Mouse (Mus musculus) NIH3T3 (cell line): Measurements from ENCODE around the gene Mmp17.
"Not testable (repeated sequence)": the region's sequence is repeated elsewhere in the genome, so short reads cannot be mapped to it uniquely, and the experiment has no call there.

ENCODE experiments used
- DNase-seq: peaks from one replicate; pipeline ENCODE4 v3.0.0-alpha.2; 2012; ENCODE audit warnings: low read depth

Mmp17 gene

DNA sequence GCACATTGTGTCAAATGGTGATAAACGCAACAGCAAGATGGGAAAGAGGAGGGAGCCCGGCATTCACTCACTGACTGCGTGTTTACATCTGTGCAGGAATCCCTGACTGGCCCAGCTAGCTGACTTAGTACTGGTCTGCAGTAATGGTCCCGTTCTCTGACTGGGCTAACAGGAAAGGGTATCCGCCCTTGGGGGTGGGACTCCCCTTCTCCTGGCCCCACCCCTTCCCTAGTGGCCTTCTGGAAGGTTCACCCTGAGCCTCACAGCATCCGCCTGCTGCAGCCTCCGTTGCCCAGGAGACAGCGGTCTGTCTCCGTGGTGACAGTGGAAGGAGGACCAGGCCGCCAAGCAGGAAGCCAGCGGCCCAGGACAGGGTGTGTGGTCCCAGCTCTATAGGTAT is 6.9 kb downstream of the Mmp17 start:
- DNase-seq: no peak

DNA sequence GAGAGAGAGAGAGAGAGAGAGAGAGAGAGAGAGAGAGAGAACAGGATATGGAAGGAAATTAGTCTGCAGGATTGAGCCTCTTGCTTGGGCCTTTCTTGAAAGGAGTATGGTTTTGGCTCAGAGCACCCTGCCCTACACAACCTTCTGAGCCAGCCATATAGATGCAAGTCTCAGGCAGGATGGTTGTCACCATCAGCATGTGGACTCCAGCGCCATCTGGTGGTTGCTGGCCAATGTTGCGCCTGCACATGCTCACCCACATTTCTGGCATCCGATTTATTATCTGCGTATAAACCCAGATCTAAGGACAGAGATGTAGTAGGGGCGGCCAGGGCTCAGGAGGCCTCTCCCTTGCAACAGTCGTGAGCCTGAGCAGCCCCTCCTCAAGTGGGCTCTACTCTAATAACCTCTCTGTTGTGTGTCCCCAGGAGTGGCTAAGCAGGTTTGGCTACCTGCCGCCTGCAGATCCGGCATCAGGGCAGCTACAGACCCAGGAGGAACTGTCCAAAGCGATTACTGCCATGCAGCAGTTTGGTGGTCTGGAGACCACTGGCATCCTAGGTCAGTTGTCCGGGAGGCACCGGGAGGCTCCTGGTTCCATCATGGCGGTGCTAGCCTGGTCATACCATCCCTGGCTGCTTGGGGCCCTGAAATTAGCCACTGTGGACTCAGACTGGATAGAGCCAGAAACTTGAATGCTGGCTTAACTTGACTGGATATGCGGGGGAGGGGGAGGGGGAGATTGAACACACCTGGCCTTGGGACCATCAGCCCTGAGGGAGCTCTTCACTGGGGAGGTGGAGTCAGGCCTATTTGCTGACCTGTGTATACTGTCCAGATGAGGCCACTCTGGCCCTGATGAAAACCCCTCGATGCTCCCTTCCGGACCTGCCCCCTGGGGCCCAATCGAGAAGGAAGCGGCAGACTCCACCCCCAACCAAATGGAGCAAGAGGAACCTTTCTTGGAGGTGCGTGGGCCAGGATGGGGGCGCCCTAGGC is 10.4 kb downstream of the Mmp17 start:
- peak; percentile 91 for DNase-seq

DNA sequence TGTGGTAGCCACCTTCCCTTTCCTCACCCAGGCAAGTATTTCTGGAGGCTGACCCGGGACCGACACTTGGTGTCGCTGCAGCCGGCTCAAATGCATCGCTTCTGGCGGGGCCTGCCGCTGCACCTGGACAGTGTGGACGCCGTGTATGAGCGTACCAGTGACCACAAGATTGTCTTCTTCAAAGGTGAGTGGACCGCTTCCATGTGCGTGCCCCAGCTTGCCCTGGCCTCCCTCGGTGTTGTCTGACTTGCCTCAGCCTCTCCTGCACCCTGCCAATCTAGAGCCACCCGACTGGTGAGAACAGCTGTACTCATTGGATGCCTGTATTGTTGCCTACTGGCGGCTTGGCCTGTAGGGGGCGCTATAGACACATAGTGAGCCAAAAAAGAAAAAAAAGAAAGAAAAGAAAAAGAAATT is 18.1 kb downstream of the Mmp17 start:
- DNase-seq: no peak

DNA sequence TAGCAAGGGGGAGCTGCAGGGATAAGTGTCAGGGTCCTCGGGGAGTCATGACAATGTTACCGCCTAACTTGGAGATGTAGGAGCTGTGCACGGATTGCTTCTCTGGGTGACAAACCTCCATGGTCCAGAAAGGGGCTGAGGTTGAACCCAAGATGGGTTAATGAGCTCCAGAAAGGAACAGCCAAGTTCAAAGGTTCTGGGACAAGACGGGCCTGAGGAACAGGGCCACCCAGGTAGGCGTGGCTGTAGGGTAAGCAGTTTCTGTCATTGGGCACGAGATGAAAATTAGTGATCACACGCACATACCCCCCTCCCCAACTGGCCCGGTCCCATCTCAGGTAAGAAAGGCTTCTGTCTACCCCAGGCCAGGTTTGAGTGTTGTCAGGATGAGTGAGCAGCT is 23.5 kb downstream of the Mmp17 start:
- DNase-seq: no peak

DNA sequence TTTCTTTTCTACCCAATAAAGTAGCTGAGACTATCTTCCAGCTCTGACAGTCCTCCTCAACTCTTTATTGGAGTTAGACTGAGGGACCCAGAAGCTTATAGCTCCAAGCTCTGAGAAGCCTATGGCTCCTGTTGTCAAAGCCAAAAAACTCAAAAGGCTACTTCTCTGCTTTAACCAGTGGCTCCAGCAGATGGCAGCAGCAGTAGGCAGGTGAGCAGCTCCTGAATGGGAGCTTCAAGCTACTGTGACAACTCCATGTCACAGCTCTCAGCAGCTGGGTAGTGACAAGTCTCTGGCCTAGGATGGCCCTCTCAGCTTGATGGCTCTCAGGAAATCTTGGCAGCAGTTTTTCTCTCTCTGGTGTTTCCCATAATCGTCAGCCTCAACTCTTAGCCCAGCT is 27.1 kb downstream of the Mmp17 start:
- peak; percentile 82 for DNase-seq

DNA sequence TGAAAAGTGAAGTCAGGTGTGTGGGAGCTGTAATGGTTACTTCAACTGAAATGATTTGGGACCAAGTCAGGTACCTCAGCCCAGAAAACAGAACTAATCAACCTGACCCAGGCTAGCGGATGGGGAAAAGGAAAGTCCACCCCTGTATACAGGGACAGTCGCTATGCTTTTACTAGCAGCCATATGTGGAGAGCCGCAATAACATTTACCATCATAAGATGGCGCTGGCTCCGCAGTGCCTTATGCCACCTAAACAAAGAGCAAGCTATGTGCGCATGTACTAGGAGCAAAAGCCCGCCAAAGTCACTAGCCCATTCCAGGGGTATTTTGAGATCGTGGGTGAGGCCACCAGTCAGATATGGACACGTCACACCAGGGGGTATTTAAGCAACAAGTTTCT is 36.6 kb downstream of the Mmp17 start:
- not testable (repeated sequence) for DNase-seq

DNA sequence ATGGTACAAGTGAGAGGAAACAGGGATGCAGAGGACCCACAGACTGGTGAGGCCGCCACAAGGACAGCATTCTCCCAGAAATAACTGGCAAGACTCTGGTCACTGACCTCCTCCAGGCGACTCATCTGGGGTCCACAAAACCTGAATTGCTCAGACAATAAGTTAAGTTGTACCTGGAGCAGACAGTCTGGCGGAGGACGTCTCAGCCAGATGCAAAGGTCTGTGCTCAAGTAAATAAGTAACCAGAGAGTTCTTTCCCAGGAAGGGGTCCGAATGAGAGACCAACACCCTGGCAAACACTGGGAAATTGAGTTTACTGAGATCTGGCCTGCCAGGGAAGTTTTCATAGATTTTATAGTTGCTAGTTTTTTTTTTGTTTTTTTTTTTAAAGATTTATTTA is 37.4 kb downstream of the Mmp17 start:
- DNase-seq: no peak

DNA sequence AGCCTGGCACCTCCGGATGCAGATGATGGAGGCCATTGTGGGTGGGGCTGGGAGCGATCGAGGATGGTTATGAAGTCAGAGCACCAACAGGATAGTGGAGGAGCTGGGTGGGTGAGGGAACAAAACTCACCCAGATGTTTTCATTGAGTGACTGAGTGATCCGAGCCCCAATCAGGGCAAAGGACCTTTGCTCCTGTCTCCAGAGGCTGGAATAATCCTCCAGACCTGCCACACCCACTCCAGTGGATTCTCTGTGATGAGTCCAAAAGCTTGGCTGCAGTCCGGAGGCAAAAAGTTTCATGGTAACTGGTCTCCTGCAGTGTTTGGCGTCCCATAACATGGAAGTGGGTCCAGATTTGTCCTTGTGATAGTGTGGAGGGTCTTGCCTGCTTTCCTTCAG is 42.1 kb downstream of the Mmp17 start:
- DNase-seq: no peak

DNA sequence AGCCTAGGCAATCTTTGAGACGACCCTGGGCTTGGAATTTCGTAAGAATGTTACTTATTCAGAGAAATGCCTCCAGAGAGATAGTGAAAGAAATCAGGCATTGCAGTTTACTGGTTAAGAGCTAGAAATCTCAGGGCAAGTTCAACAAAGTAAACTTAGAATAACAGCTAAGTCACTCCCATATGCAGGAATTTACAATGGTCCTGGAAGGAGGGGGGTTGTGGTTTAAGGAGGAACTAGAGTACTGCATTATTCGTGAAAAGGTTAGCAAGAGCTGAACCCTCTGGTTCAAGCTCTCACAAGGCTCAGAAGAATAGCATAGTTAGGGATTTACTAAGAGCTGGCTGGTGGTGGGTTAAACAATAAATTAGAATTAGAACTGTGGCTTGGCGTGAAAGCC is 42.6 kb downstream of the Mmp17 start:
- DNase-seq: not testable (repeated sequence)

DNA sequence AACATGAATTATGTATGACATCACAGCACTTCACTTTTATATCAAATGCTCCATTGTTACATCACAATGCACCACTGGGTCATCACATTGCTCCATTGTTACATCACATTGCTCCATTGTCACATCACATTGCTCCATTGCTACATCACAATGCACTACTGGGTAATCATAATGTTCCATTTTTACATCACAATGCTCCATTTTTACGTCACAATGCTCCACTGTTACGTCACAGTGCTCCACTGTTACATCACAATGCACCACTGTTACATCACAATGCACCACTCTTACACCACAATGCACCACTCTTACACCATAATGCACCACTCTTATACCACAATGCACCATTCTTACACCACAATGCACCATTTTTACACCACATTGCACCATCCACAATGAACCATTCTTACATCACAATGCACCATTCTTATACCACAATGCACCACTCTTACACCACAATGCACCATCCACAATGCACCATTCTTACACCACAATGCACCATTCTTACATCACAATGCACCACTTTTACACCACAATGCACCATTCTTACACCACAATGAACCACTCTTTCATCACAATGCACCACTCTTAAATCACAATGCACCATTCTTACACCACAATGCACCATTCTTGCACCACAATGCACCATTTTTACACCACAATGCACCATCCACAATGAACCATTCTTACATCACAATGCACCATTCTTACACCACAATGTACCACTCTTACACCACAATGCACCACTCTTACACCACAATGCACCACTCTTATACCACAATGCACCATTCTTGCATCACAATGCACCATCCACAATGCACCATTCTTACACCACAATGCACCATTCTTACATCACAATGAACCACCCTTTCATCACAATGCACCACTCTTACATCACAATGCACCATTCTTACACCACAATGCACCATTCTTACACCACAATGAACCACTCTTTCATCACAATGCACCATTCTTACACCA is 48.6 kb downstream of the Mmp17 start:
- not testable (repeated sequence) for DNase-seq

DNA sequence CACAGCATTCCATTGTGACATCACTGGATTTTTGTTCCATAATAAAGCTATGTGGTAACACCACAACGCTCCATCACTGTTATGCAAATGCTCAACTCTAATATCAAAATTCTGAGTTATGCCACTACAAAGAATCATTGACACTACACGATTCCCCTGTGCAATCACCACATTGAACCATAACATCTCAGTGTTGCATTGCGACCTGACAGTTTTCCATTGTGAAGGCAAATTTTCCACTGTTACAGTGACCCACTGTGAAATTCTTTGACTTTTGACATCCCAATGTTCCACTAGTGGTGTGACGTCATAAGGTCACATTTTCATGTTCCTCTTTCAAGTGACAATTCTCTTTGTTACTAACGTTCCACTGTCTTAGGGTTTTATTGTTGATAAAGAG is 66.9 kb downstream of the Mmp17 start:
- DNase-seq: no peak

DNA sequence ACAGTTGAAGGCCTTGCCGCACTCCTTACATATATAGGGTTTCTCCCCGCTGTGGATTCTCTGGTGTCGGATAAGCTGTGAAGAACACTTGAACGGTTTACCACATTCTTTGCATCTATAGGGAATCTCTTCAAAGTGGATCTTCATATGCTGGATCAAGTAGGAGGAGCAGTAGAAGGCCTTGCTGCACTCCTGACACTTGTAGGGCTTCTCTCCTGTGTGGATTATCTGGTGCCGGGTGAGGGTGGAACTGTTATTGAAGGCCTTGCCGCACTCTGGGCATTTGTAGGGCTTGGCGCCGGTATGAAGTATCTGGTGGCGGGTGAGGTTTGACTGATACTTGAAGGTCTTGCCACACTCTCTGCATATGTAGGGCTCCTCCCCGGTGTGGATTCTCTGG is 73.0 kb downstream of the Mmp17 start:
- DNase-seq: no peak

DNA sequence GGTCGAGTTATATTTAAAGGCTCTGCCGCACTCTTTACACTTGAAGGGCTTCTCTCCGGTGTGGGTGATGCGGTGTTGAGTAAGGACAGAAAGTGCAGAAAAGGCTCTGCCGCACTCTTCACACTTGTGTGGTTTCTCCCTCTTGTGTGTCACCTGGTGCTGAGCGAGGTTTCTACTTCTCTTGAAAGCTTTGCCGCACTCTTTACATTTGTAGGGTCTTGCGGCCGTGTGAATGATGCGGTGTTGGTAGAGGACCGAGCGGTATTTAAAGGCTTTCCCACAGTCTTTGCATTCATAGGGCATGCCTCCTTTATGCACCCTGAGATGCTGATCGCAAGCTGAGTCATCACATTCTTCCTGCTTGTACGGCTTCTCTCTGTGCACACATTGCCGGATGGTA is 74.0 kb downstream of the Mmp17 start:
- no peak for DNase-seq
